Mouse (Mus musculus) stomach, embryonic 16.5 days (tissue): ENCODE results near the gene Nsmce4a. TPM values are rescaled to one million over a fixed set of nuclear protein-coding genes. Genes with fewer than 3 reads are reported as not detected.
A peak's percentile ranks its signal among the peaks of the same experiment; 100 is the strongest.

Source experiments
- ATAC-seq: fragments of 200-750 bp; cut with Nextera tagmentation; 2 replicates; pipeline ENCODE4 v1.8.0; 2017; ENCODE audit warnings: moderate number of reproducible peaks, moderate TSS enrichment; ENCODE audit not compliant: insufficient read depth, low FRiP score
- H3K27ac ChIP-seq: fragments of 300-500 bp; sonication (generic); 2 replicates; pipeline ENCODE4 v1.5.1; 2014; ENCODE audit warnings: low read length
- H3K27me3 ChIP-seq: fragments of 300-500 bp; sonication (generic); 2 replicates; pipeline ENCODE4 v1.6.1; 2014; ENCODE audit warnings: low read length, control low read depth, mixed read lengths; ENCODE audit not compliant: control insufficient read depth, insufficient read depth
- H3K36me3 ChIP-seq: fragments of 300-500 bp; sonication (generic); 2 replicates; pipeline ENCODE4 v1.6.1; 2014; ENCODE audit warnings: low read length; ENCODE audit not compliant: control insufficient read depth, insufficient read depth
- H3K4me1 ChIP-seq: fragments of 300-500 bp; sonication (generic); 2 replicates; pipeline ENCODE4 v1.6.1; 2014; ENCODE audit warnings: low read length, control low read depth, mixed read lengths; ENCODE audit not compliant: control insufficient read depth, insufficient read depth
- H3K4me2 ChIP-seq: fragments of 300-500 bp; sonication (generic); 2 replicates; pipeline ENCODE4 v1.6.1; 2014; ENCODE audit warnings: low read depth, low read length, mixed read lengths
- H3K4me3 ChIP-seq: fragments of 300-500 bp; sonication (generic); replicated peaks from 2 replicates; pipeline ENCODE4 v1.5.1; 2014; ENCODE audit warnings: mild to moderate bottlenecking, low read length
- H3K9ac ChIP-seq: fragments of 300-500 bp; sonication (generic); 2 replicates; pipeline ENCODE4 v1.6.1; 2014; ENCODE audit warnings: low read length
- H3K9me3 ChIP-seq: fragments of 300-500 bp; sonication (generic); replicated peaks from 2 replicates; pipeline ENCODE4 v1.6.1; 2016; ENCODE audit warnings: low read length, control low read depth; ENCODE audit not compliant: control insufficient read depth
- WGBS: fragments of 180-500 bp; shearing (Covaris S2); extraction: QIAGEN DNeasy Blood & Tissue Kit; methylation state at CpG from one replicate; pipeline ENCODE4 v1.1.7; 2014; 5-methylcytosine and 5-hydroxymethylcytosine counted together
- polyA plus RNA-seq: library from polyadenylated mRNA; unstranded; fragments of >200 nt; fragmentation: Nextera tagmentation; extraction: Ambion mirVana; gene quantifications from 2 replicates; pipeline ENCODE4 v1.2.1, GENCODE M21; 2015

Nsmce4a gene
- polyA plus RNA-seq, 1 experiment from 2014 or later: 103 TPM

- Histone ChIP-seq H3K27me3 (no peaks in the 10 kb centered on the region), H3K36me3 (no peaks in the 10 kb centered on the region), H3K4me1 (peaks cover 8% of the 10 kb centered on the region; the same call in 1 of the 2 replicates), H3K9me3 (no peaks in the 10 kb centered on the region), H3K4me3 (no peak overlapping the region), H3K27ac (peak overlapping the region; percentile 8; the same call in 1 of the 2 replicates), H3K9ac (no peak overlapping the region), H3K4me2 (no peak overlapping the region)
- ATAC-seq: peak; percentile 73; the same call in 1 of the 2 replicates
- 50% methylated on average over 13 of the region's 13 CpGs for WGBS
Measured at GRCm38 (mm10) chr7:130590081-130590828, 17.3 kb upstream of the Nsmce4a start.

GRCm38 (mm10) chr7:130586521-130587072, 13.7 kb upstream of the Nsmce4a start:
- H3K4me3 ChIP-seq: no peak overlapping the region
- ATAC-seq: no peak
- 74% methylated on average over 2 of the region's 2 CpGs for WGBS
- H3K27ac ChIP-seq: no peak overlapping the region
- no peak overlapping the region for H3K9ac ChIP-seq
- H3K4me2 ChIP-seq: no peak overlapping the region
- peaks cover 8% of the 10 kb centered on the region; the same call in 1 of the 2 replicates for H3K4me1 ChIP-seq
- no peaks in the 10 kb centered on the region for H3K27me3 ChIP-seq
- no peaks in the 10 kb centered on the region for H3K9me3 ChIP-seq
- no peaks in the 10 kb centered on the region for H3K36me3 ChIP-seq

GRCm38 (mm10) chr7:130578607-130579006, 5.7 kb upstream of the Nsmce4a start:
- Histone ChIP-seq H3K9ac (no peak overlapping the region), H3K4me3 (no peak overlapping the region), H3K9me3 (no peaks in the 10 kb centered on the region), H3K27me3 (no peaks in the 10 kb centered on the region), H3K36me3 (no peaks in the 10 kb centered on the region), H3K27ac (no peak overlapping the region), H3K4me2 (no peak overlapping the region), H3K4me1 (peaks cover 12% of the 10 kb centered on the region; the same call in 1 of the 2 replicates)
- 57% methylated on average over 5 of the region's 5 CpGs for WGBS
- no peak for ATAC-seq

GRCm38 (mm10) chr7:130578066-130578465, 5.1 kb upstream of the Nsmce4a start:
- no peak for ATAC-seq
- WGBS: 81% methylated on average over 2 of the region's 2 CpGs
- Histone ChIP-seq H3K9me3 (no peaks in the 10 kb centered on the region), H3K4me1 (peaks cover 12% of the 10 kb centered on the region; the same call in 1 of the 2 replicates), H3K9ac (peak overlapping the region; percentile 29; the same call in 1 of the 2 replicates), H3K27me3 (no peaks in the 10 kb centered on the region), H3K4me3 (no peak overlapping the region), H3K4me2 (no peak overlapping the region), H3K36me3 (no peaks in the 10 kb centered on the region), H3K27ac (peak overlapping the region; percentile 21; the same call in 1 of the 2 replicates)

GRCm38 (mm10) chr7:130577388-130578003, 4.6 kb upstream of the Nsmce4a start, which contains the start of gene Tacc2:
Gene Tacc2, plus strand, starts transcription at chr7:130577438.
- Histone ChIP-seq H3K4me2 (peak within 1 kb of the TSS; percentile 50), H3K27me3 (no peaks in the 10 kb centered on the region), H3K36me3 (no peaks in the 10 kb centered on the region), H3K9me3 (no peaks in the 10 kb centered on the region), H3K4me3 (peak within 1 kb of the TSS; percentile 35), H3K4me1 (peaks cover 12% of the 10 kb centered on the region; the same call in 1 of the 2 replicates), H3K9ac (peak within 1 kb of the TSS; percentile 53), H3K27ac (peak within 1 kb of the TSS; percentile 51)
- no peak for ATAC-seq
- 28% methylated on average over 15 of the region's 15 CpGs for WGBS

GRCm38 (mm10) chr7:130576981-130577380, 4.1 kb upstream of the Nsmce4a start:
- Histone ChIP-seq H3K4me3 (peak overlapping the region; percentile 35), H3K27ac (peak overlapping the region; percentile 51), H3K9ac (peak overlapping the region; percentile 53), H3K27me3 (no peaks in the 10 kb centered on the region), H3K4me2 (peak overlapping the region; percentile 50), H3K36me3 (no peaks in the 10 kb centered on the region), H3K9me3 (no peaks in the 10 kb centered on the region), H3K4me1 (peaks cover 12% of the 10 kb centered on the region; the same call in 1 of the 2 replicates)
- WGBS: 13% methylated on average over 10 of the region's 10 CpGs
- peak; percentile 14; the same call in 1 of the 2 replicates for ATAC-seq

- peak; percentile 82 for ATAC-seq
- H3K9ac ChIP-seq: no peak overlapping the region; the same call in 1 of the 2 replicates
- no peaks in the 10 kb centered on the region for H3K36me3 ChIP-seq
- H3K9me3 ChIP-seq: no peaks in the 10 kb centered on the region
- no peaks in the 10 kb centered on the region for H3K27me3 ChIP-seq
- H3K4me2 ChIP-seq: peak overlapping the region; percentile 22
- H3K4me1 ChIP-seq: peaks cover 12% of the 10 kb centered on the region; the same call in 1 of the 2 replicates
- H3K27ac ChIP-seq: peak overlapping the region; percentile 72
- H3K4me3 ChIP-seq: 0 out of 2 replicates have a peak overlapping the region, but pooled peaks have one; percentile 1
- WGBS: 39% methylated on average over 13 of the region's 13 CpGs
Measured at GRCm38 (mm10) chr7:130574211-130574991, 1.5 kb upstream of the Nsmce4a start.

GRCm38 (mm10) chr7:130573746-130574145, 828 bp upstream of the Nsmce4a start:
- 95% methylated on average over 10 of the region's 10 CpGs for WGBS
- no peaks in the 10 kb centered on the region for H3K36me3 ChIP-seq
- H3K4me1 ChIP-seq: peaks cover 16% of the 10 kb centered on the region; the same call in 1 of the 2 replicates
- H3K9ac ChIP-seq: no peak overlapping the region
- H3K9me3 ChIP-seq: no peaks in the 10 kb centered on the region
- H3K4me3 ChIP-seq: no peak overlapping the region
- no peak overlapping the region for H3K4me2 ChIP-seq
- H3K27ac ChIP-seq: peak overlapping the region; percentile 72; the same call in 1 of the 2 replicates
- no peak for ATAC-seq
- H3K27me3 ChIP-seq: no peaks in the 10 kb centered on the region
